Mouse (Mus musculus) G1E (cell line): ENCODE data around the gene Fam187b. TPM values are rescaled to one million over a fixed set of nuclear protein-coding genes. Genes with fewer than 3 reads are reported as not detected.
"Not testable (repeated sequence)": the region's sequence is repeated elsewhere in the genome, so short reads cannot be mapped to it uniquely, and the experiment has no call there.

ENCODE experiments used
- ATAC-seq: 2 replicates; pipeline ENCODE4 v1.8.0; 2016; ENCODE audit warnings: mild to moderate bottlenecking; ENCODE audit not compliant: insufficient number of reproducible peaks, poor library complexity, low FRiP score, severe bottlenecking; ENCODE audit errors: extremely low read depth
- DNase-seq: peaks from one replicate; pipeline ENCODE4 v3.0.0; 2012; ENCODE audit warnings: low spot score
- H3K27me3 ChIP-seq: 2 replicates; pipeline ENCODE4 v1.6.1; 2012; ENCODE audit warnings: mild to moderate bottlenecking, low read length, inconsistent platforms; ENCODE audit not compliant: insufficient read depth
- H3K36me3 ChIP-seq: replicated peaks from 2 replicates; pipeline ENCODE3; 2012; ENCODE audit warnings: mild to moderate bottlenecking, inconsistent platforms
- H3K4me1 ChIP-seq: 2 replicates; pipeline ENCODE4 v1.6.1; 2012; ENCODE audit warnings: low read depth, low read length, inconsistent platforms, mixed read lengths; ENCODE audit not compliant: insufficient read depth
- H3K4me3 ChIP-seq: 2 replicates; pipeline ENCODE4 v1.5.1; 2012; ENCODE audit warnings: low read depth, mild to moderate bottlenecking, inconsistent platforms, low read length, moderate library complexity, mixed read lengths
- H3K9me3 ChIP-seq: replicated peaks from 2 replicates; pipeline ENCODE4 v1.6.1; 2012; ENCODE audit warnings: inconsistent platforms
- CTCF ChIP-seq: IDR thresholded peaks from 2 replicates; pipeline ENCODE4 v1.5.1; 2012; ENCODE audit warnings: low read depth, low read length, inconsistent platforms, mixed read lengths
- GATA1 ChIP-seq: IDR thresholded peaks from 2 replicates; pipeline ENCODE4 v1.6.1; 2012; ENCODE audit warnings: borderline replicate concordance, low read length, inconsistent platforms, mixed read lengths
- GATA2 ChIP-seq: IDR thresholded peaks from 2 replicates; pipeline ENCODE4 v1.6.1; 2012; ENCODE audit warnings: low read depth, low read length, inconsistent platforms, borderline replicate concordance
- POLR2AphosphoS5 ChIP-seq: IDR thresholded peaks from 2 replicates; pipeline ENCODE4 v1.6.1; 2012; ENCODE audit warnings: low read depth, low read length, inconsistent platforms; ENCODE audit not compliant: insufficient replicate concordance
- TAL1 ChIP-seq: conservative IDR thresholded peaks from 2 replicates; pipeline ENCODE4 v1.6.1; 2012; ENCODE audit warnings: low read depth, low read length, inconsistent platforms, mixed read lengths
- polyA plus RNA-seq: library from polyadenylated mRNA; stranded (reverse); fragments of >175 nt; gene quantifications from 2 replicates; pipeline ENCODE4 v1.2.3, GENCODE M21; 2012
- total RNA-seq, 2 experiments: library from RNA; stranded (forward) in 1 of 2; stranded (reverse) in 1 of 2; fragments of 200-1000 nt in 1 of 2; fragments of >200 nt in 1 of 2; fragmentation: Nextera tagmentation in 1 of 2; gene quantifications; 2 replicates each; pipeline ENCODE4 v1.2.3; 2014 to 2017

Fam187b gene
- total RNA-seq (2014; fragmentation: Nextera tagmentation) (not detected in 2 replicates), total RNA-seq (2017) (0.12 and 0.27 TPM in 2 replicates), polyA plus RNA-seq (0.03 TPM in 1 of 2 replicates, not detected in the other)

GRCm38 (mm10) chr7:30973501-30974289, at the start of gene Fam187b:
Gene Fam187b (plus strand): TSS chr7:30973790.
- Histone ChIP-seq H3K36me3 (no peaks in the 10 kb centered on the region), H3K4me3 (peak within 1 kb of the TSS; percentile 61; the same call in 1 of the 2 replicates), H3K4me1 (peaks cover 4% of the 10 kb centered on the region), H3K27me3 (peaks cover 18% of the 10 kb centered on the region), H3K9me3 (peaks cover 8% of the 10 kb centered on the region)
- ATAC-seq, result peak; percentile 68
- TF ChIP-seq POLR2AphosphoS5 (no peak), CTCF (peak; percentile 64; the same call in 1 of the 2 replicates), TAL1 (no peak), GATA2 (no peak), GATA1 (no peak)
- DNase-seq, result peak; percentile 54

GRCm38 (mm10) chr7:30924071-30924470, 49.5 kb upstream of the Fam187b start:
- ATAC-seq, result no peak
- H3K9me3 ChIP-seq, result no peaks in the 10 kb centered on the region
- H3K27me3 ChIP-seq, result no peaks in the 10 kb centered on the region
- TF ChIP-seq POLR2AphosphoS5 (no peak), GATA1 (no peak), GATA2 (no peak), TAL1 (no peak), CTCF (no peak)
- no peak for DNase-seq
- no peak overlapping the region for H3K4me3 ChIP-seq
- H3K36me3 ChIP-seq, result no peaks in the 10 kb centered on the region
- H3K4me1 ChIP-seq, result 0 out of 2 replicates have a peak, but pooled peaks cover 3% of the 10 kb centered on the region

GRCm38 (mm10) chr7:30924581-30924980, 49.0 kb upstream of the Fam187b start, which contains the start of gene Hamp2:
Gene Hamp2 (minus strand): TSS chr7:30924681.
- ATAC-seq, result not testable (repeated sequence)

GRCm38 (mm10) chr7:30935422-30936099, 38.0 kb upstream of the Fam187b start:
- not testable (repeated sequence) for DNase-seq, H3K4me1 ChIP-seq, H3K9me3 ChIP-seq, H3K36me3 ChIP-seq, ATAC-seq, H3K4me3 ChIP-seq, H3K27me3 ChIP-seq

More at GRCm38 (mm10) chr7:30924581-30924980, 49.0 kb upstream of the Fam187b start, which contains the start of gene Hamp2:
- H3K36me3 ChIP-seq, DNase-seq, H3K4me1 ChIP-seq, H3K4me3 ChIP-seq, H3K9me3 ChIP-seq, H3K27me3 ChIP-seq: not testable (repeated sequence)

GRCm38 (mm10) chr7:30940070-30940469, 33.5 kb upstream of the Fam187b start:
- not testable (repeated sequence) for H3K9me3 ChIP-seq, H3K4me1 ChIP-seq, H3K4me3 ChIP-seq, ATAC-seq, H3K27me3 ChIP-seq, H3K36me3 ChIP-seq, DNase-seq

- not testable (repeated sequence) for DNase-seq, H3K27me3 ChIP-seq, ATAC-seq, H3K9me3 ChIP-seq, H3K4me3 ChIP-seq, H3K4me1 ChIP-seq
- peaks cover 17% of the 10 kb centered on the region for H3K36me3 ChIP-seq
These were observed 31.2 kb upstream of the Fam187b start for GRCm38 (mm10) chr7:30942365-30942764.
